Mouse (Mus musculus): ENCODE data around the gene Wnt3.
"Not testable (repeated sequence)": the region's sequence is repeated elsewhere in the genome, so short reads cannot be mapped to it uniquely, and the experiment has no call there.

Gene Wnt3

GRCm38 (mm10) chr11:103773387-103774227 lies at the start of gene Wnt3:
TSS of gene Wnt3 (plus strand) at chr11:103774150.
- DNase-seq (ENCODE audit: low spot score) = no peak

GRCm38 (mm10) chr11:103724331-103724771 lies 49.6 kb upstream of the Wnt3 start:
- no peak for DNase-seq (ENCODE audit: low spot score)

DNA sequence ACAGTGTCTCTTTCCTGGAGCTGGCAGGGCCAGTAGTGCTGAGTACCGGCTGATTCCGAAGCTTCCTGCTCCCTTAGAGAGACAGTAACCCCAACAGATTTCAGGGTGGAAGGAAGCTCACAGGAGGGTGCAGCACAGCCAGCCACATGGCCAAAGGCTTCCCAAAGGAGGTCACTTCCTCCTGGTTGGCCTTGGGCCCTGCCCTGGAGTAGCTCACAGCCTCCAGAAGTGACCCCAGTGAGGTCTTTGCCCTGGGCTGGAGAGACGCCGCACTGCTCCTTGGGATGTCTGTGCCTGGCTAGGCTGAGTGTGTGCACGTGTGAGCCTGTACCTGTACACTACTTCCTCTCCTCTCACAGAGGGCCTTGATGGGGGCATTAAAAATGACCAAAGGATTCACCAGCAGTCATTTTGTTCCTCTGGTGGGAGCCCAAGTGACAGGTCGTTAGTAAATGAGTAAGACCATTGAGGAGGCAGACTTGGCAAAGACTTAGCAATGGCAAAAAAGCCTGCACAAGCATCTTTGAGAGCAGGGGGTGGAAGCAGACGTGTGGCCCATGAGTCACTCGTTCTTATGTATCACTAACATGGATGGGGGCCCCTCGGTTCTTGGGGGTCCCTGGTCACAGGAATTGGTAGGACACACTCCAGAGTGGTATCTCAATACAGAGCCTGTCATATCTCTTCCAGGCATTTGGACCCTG lies 44.5 kb upstream of the Wnt3 start:
- no peak for DNase-seq (ENCODE audit: low spot score)

- DNase-seq (ENCODE audit: low spot score) = no peak
Measured at GRCm38 (mm10) chr11:103731594-103731993, 42.4 kb upstream of the Wnt3 start.

DNA sequence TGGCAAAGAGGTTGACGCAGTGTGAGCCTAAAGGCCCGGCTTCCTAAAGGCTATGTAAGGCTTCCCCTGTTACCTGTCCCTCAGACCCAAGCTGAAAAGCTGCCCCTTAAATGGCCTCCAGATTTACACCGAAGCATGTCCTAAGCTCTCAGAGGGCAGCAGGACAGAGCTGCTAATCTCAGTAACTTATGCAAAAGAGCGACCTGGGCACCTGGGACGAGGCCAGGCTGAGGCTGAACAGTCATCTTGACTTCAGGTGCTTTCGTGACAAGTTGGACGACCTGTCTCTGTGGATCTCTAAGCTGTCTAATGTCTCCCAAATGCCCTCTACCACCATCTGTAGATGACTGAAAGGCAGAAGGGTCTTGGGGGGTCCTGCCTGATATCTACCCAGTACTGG lies 41.6 kb upstream of the Wnt3 start:
- no peak for DNase-seq (ENCODE audit: low spot score)

DNA sequence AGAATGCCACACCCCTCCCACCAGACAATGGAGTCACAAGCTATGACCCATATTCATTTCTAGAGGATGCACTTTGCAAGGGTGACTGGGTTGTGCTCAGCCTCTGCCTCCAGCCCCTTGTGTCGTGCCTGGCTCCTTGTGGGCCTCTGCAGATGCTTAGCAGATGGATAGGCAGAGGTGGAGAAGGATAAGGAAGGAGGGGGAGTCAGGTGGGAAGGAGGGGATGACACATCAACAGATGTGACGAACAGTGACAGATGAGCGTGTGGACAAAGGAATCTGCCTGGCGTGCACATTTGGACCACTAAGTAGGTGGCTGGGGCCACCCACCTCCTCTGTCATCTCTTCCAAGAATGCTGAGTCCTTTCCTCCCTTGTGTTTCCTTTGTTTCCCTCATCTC lies 40.9 kb upstream of the Wnt3 start:
- no peak for DNase-seq (ENCODE audit: low spot score)

DNA sequence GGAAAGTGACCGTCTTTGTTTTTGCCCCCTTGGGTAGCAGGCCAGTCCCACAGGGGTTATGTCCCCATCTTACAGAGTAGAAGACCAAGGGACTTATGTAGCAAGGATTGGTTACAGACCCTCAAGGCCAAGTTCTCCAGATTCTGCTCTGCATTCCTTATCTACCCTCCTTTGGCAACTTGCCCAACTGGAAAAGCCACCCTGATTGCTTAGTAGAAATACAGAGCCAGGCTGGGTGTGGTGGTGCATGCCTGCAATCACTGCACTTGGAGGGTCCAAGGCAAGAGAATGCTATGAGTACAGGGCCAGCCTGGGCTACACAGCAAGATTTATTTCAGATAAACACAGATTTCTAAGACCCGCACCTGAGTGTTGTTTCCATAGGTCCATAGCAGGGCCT lies 40.0 kb upstream of the Wnt3 start:
- DNase-seq (ENCODE audit: low spot score) = no peak

DNA sequence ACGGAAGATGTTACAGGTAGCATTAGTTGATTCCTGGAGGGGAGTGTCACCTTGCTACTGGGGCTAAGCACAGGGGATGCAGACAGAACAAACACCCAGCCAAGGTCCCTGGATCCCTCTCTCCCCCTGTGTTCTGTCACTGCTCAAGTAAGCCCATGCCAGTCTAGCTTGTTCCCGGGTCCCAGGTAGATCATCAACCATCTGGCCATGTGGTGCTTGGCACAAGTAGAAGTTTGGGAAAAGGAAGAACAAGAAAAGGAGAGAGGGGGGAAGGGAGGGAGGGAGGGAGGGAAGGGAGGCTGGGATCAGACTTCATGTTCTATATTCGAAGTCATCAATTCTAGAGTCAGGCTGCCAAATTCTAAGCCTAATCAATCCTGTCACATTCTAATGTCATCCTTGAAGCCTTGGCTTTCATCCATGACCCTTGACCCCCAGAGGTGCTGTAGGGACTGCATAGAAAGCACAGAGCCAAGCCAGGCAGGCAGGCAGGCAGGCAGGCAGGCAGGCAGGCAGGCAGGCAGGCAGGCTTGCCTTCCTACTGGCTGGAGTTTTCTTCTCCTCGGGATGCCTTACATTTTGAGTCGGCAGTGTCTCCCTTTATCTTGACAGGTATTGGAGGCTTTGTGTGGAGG lies 39.4 kb upstream of the Wnt3 start:
- DNase-seq (ENCODE audit: low spot score) = no peak

- DNase-seq (ENCODE audit: low spot score) = no peak
Measured at GRCm38 (mm10) chr11:103735046-103735781, 38.7 kb upstream of the Wnt3 start.

DNA sequence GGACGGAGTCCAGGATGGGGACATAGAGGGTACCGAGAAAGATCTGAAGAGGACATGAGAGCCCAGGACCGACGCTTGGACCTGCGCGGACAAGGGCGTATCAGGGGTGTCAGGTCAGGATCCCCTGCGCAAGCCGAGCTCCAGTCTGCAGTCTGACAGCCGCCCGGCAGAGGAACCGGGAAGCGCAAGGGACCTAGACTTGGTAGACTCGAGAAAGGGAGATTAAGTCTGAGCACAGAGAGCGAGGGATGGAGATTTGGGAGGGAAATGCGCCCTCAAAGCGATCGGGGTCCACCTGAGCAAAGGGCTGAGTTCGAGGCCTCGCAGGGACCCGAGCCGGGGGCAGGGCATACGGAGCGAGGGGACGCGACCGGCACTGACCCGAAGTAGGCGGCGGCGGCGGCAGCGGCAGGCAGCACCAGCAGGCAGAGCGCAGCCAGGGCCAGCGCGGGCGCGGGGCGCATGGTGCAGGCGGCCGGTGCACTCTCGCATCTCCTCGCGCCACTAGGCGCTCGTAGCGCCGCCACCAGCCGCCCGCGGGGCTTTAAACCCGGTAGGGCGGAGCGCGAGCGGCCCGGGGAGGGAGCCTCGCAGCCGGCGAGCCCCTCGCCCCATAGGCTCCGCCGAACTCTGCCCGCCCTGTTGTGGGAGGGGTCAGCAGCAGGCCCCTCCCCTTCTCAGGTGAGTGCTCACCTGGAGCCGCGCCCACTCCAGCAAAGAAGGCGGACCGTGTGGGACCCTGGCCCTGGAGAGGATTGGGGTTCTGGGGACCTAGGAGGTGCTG lies 24.5 kb upstream of the Wnt3 start, which contains the start of gene Wnt9b:
Gene Wnt9b (minus strand): TSS at position 516 of the 784 bp plus-strand sequence.
- DNase-seq (ENCODE audit: low spot score) = no peak

DNA sequence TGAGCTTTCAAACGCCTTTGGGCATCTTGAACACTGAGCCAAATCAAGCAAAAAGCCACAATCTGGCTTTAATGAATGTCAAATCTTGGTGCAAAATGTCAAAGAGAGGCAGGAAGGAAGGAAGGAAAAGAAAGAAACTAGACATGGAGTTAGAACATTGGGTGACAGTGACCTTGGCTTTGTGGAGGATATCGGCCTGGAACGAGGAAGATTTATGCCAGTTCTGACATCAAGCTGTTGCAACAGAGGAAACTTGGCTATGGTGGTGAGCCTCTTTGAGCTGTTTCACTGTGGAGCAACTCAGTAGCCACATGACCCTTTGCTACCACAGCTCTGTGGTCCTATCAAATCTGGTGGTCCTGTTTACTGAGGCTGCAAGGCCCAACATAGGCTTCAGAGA lies 23.3 kb upstream of the Wnt3 start:
- DNase-seq (ENCODE audit: low spot score) = peak; percentile 77

- DNase-seq (ENCODE audit: low spot score) = peak; percentile 19
Measured at GRCm38 (mm10) chr11:103758054-103758453, 15.9 kb upstream of the Wnt3 start.

- DNase-seq (ENCODE audit: low spot score) = peak; percentile 74
Measured at GRCm38 (mm10) chr11:103758706-103759105, 15.2 kb upstream of the Wnt3 start.

DNA sequence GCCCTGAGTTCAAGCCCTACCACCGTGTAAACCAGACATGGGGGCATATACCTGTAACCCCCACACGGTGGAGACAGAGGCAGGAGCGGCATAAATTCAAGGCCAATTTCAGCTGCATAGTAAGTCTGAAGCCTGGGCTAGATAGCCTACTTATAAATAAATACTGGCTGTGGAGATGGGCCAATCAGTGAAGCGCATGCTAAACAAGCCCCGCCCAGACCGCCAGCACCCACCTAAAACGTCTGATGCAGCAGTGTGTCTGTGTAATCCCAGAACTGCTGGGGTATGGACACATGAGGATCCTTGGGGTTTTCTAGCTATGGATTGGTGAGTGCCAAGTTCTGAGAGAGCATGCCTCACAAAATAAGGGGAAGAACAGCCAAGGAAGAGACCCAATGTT lies 13.8 kb upstream of the Wnt3 start:
- no peak for DNase-seq (ENCODE audit: low spot score)

DNA sequence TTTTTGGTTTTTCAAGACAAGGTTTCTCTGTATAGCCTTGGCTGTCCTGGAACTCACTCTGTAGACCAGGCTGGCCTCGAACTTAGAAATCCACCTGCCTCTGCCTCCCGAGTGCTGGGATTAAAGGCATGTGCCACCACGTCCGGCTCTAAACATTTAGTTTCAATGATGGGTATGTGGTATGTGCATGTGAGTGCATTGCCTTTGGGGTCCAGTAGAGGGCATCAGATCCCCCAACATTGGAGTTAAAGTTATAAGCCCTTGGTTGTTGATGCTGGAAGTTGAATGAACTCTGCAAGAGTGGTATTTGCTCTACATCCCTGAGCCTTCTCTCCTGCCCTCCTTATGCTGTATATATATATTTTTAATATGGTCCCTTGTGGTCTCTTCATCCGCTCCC lies 13.1 kb upstream of the Wnt3 start:
- DNase-seq (ENCODE audit: low spot score) = not testable (repeated sequence)

DNA sequence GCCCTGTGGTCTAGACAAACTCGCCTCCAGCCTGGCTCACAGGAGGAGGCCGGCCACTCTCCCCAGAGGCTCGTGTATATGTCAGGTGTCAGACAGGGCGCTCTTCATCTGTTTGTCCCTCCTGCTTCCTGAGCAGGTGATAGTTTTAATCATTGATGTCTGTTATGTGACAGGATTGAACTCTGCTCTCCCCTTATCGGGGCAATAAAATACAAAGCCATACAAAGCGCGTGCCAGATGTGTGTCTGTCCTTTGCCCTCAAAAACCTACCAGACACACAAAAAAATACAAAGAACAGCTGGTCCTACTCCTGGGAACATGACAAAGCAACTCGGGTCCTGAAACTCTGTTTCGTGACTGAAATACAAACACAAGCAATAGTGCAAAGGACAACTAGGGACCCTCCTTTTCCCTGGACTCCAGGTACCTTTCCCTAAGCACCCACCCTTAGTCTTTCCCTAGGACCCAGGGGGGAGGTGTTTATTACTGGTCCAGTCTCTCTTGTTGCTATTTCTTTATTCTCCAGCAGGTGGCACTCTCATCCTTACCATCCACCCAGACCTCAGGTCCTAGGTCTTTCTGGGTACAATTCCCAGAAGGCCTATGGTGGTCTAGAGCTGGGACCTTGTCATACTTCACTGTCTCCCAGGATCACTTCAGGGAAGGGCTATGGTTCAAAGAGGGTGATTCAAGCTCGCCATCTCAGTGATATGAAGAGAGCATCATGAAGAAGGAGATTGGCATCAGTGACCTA lies 10.4 kb upstream of the Wnt3 start:
- peak; percentile 72 for DNase-seq (ENCODE audit: low spot score)

GRCm38 (mm10) chr11:103764601-103765000 lies 9.3 kb upstream of the Wnt3 start:
- no peak for DNase-seq (ENCODE audit: low spot score)

- DNase-seq (ENCODE audit: low spot score) = no peak
Measured at GRCm38 (mm10) chr11:103765556-103766011, 8.4 kb upstream of the Wnt3 start.

GRCm38 (mm10) chr11:103771160-103771817 lies 2.7 kb upstream of the Wnt3 start:
- no peak for DNase-seq (ENCODE audit: low spot score)

Data from adipocyte (in vitro differentiated cells).